Mouse (Mus musculus) forebrain, embryonic 14.5 days (tissue): ENCODE results near the gene Scfd1. TPM values are rescaled to one million over a fixed set of nuclear protein-coding genes. Genes with fewer than 3 reads are reported as not detected.

ENCODE experiments used
- ATAC-seq: fragments of 200-750 bp; cut with Nextera tagmentation; 2 replicates; pipeline ENCODE4 v1.8.0; 2017; ENCODE audit warnings: mild to moderate bottlenecking, moderate library complexity
- DNase-seq: peaks from one replicate; pipeline ENCODE4 v3.0.0-alpha.2; 2015; ENCODE audit warnings: low spot score
- H3K27ac ChIP-seq: fragments of 300-500 bp; sonication (generic); 2 replicates; pipeline ENCODE4 v1.5.1; 2014; ENCODE audit warnings: low read depth, mild to moderate bottlenecking, control low read depth, low read length, moderate library complexity
- H3K27me3 ChIP-seq: fragments of 300-500 bp; sonication (generic); replicated peaks from 2 replicates; pipeline ENCODE4 v1.6.1; 2014; ENCODE audit warnings: low read length, control low read depth, mixed read lengths; ENCODE audit not compliant: control insufficient read depth, insufficient read depth
- H3K36me3 ChIP-seq: fragments of 300-500 bp; sonication (generic); 2 replicates; pipeline ENCODE4 v1.6.1; 2014; ENCODE audit warnings: low read length, control low read depth; ENCODE audit not compliant: control insufficient read depth, insufficient read depth
- H3K4me1 ChIP-seq: fragments of 300-500 bp; sonication (generic); 2 replicates; pipeline ENCODE4 v1.6.1; 2014; ENCODE audit warnings: antibody characterized with exemption, low read length, control low read depth; ENCODE audit not compliant: control insufficient read depth, insufficient read depth
- H3K4me2 ChIP-seq: fragments of 300-500 bp; sonication (generic); 2 replicates; pipeline ENCODE4 v1.6.1; 2014; ENCODE audit warnings: mild to moderate bottlenecking, control low read depth, low read length
- H3K4me3 ChIP-seq: fragments of 300-500 bp; sonication (generic); 2 replicates; pipeline ENCODE4 v1.5.1; 2014; ENCODE audit warnings: low read depth, low read length, control low read depth
- H3K9ac ChIP-seq: fragments of 300-500 bp; sonication (generic); 2 replicates; pipeline ENCODE4 v1.6.1; 2014; ENCODE audit warnings: mild to moderate bottlenecking, low read length, control low read depth, moderate library complexity
- H3K9me3 ChIP-seq: fragments of 300-500 bp; sonication (generic); replicated peaks from 2 replicates; pipeline ENCODE4 v1.6.1; 2016; ENCODE audit warnings: low read length, control low read depth, mixed read lengths; ENCODE audit not compliant: control insufficient read depth
- WGBS: fragments of 180-500 bp; shearing (Covaris S2); extraction: QIAGEN DNeasy Blood & Tissue Kit; methylation state at CpG from one replicate; pipeline ENCODE4 v1.1.7; 2014; 5-methylcytosine and 5-hydroxymethylcytosine counted together
- polyA plus RNA-seq: library from polyadenylated mRNA; unstranded; fragments of >200 nt; fragmentation: Nextera tagmentation; extraction: Ambion mirVana; gene quantifications from 2 replicates; pipeline ENCODE4 v1.2.1, GENCODE M21; 2014

The Scfd1 gene
- polyA plus RNA-seq, result 66.0 and 68.3 TPM in 2 replicates

DNA sequence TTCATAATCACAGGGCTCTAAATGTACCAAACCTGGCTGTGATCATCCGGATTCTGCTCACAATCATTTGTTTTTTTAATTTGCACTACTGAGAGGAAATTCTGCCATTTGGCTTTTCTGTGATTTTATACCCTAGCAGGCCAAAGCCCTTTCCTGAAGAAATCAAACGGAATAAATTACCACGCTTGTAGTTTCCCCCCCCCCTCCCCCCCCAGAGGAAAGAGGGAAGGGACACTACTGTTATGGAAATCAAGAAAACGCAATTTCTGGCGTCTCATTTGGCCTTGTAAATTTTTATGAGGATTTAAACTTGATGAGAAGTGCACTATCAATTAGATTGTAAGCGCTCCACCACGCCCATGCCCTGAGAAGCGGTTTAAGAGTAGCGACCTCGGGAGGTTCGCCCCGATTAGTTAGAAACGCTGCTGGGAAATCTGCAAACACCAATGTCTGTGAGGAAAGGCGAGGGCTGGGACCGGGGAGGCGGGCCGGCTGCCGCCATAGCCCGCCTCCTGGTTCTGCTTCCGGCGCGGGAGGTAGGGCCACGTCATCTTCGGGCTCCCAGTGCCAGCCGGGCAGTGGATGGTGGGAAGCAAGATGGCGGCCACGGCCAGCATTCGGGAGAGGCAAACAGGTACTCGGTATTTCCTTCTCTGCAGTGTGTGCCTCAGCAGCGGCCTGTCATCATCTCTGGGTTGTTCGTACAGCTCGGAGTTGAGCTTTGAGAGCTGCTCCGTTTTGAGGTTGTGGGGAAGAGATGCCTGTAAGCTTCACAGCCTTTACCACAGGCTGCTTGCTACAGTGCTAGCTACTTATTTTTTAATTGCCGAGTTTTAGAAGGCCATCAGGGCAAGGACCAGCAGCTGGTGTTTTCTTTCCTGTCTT, at the start of gene Scfd1:
Gene Scfd1 (plus strand): TSS at position 508 of the 885 bp plus-strand sequence.
- peak within 1 kb of the TSS; percentile 82 for H3K9ac ChIP-seq
- H3K4me2 ChIP-seq, result peak within 1 kb of the TSS; percentile 71
- H3K36me3 ChIP-seq, result peaks cover 27% of the 10 kb centered on the region
- H3K4me1 ChIP-seq, result no peaks in the 10 kb centered on the region
- under 1% methylated on average over 34 of the region's 34 CpGs for WGBS
- peak within 1 kb of the TSS; percentile 83 for H3K27ac ChIP-seq
- peak; percentile 98 for DNase-seq
- no peaks in the 10 kb centered on the region for H3K27me3 ChIP-seq
- ATAC-seq, result peak; percentile 100
- H3K9me3 ChIP-seq, result no peaks in the 10 kb centered on the region
- H3K4me3 ChIP-seq, result peak within 1 kb of the TSS; percentile 73

DNA sequence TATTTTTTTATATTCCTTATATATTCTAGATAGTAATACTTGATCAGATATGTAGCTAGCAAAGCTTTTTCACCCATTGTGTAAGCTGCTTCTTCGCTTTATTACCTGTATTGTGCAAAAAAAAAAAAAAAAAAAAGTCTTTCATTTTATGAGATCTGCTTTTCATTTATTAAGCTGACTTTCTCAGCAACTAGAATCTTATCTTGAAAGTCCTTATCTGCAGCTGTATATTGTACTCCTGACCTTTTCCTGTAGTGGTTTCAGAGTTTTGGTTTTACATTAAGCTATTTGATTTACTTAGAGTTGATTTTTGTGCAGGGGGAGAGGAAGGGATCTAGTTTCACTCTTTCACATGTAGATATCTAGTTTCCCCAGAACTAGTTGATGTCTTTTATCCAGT, 40.3 kb upstream of the Scfd1 start:
- no peaks in the 10 kb centered on the region for H3K36me3 ChIP-seq
- no peaks in the 10 kb centered on the region for H3K27me3 ChIP-seq
- no peak overlapping the region for H3K9ac ChIP-seq
- ATAC-seq (no peak), DNase-seq (no peak)
- no peak overlapping the region for H3K27ac ChIP-seq
- H3K4me2 ChIP-seq, result no peak overlapping the region
- H3K4me1 ChIP-seq, result no peaks in the 10 kb centered on the region
- H3K9me3 ChIP-seq, result no peaks in the 10 kb centered on the region
- WGBS, result 84% methylated on average over 1 of the region's 1 CpGs
- H3K4me3 ChIP-seq, result no peak overlapping the region

DNA sequence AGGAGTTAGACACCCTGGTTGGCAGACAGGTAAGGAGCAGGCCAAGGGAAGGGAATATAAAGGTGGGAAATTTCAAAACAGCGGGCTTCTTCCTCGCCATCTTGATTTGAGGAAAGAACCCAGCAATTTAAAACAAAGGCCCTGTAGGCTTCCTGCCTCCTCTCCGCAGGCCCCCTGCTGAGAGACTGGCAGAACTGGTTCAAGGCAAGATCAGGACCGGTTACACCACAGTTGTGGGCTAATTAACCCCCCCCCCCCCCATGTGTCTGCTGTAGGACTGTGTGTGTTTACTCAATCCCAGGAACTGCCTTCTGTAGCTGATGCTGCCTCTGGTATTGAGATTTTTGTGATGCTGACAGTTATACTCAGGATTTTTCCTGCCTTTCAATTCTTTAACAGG, 31.2 kb upstream of the Scfd1 start:
- DNase-seq, result no peak
- no peaks in the 10 kb centered on the region for H3K9me3 ChIP-seq
- H3K36me3 ChIP-seq, result no peaks in the 10 kb centered on the region
- no peak overlapping the region for H3K9ac ChIP-seq
- ATAC-seq, result no peak
- no peak overlapping the region for H3K4me3 ChIP-seq
- H3K4me2 ChIP-seq, result no peak overlapping the region
- 29% methylated on average over 4 of the region's 4 CpGs for WGBS
- H3K27ac ChIP-seq, result no peak overlapping the region
- peaks cover 9% of the 10 kb centered on the region; the same call in 1 of the 2 replicates for H3K4me1 ChIP-seq
- H3K27me3 ChIP-seq, result no peaks in the 10 kb centered on the region

DNA sequence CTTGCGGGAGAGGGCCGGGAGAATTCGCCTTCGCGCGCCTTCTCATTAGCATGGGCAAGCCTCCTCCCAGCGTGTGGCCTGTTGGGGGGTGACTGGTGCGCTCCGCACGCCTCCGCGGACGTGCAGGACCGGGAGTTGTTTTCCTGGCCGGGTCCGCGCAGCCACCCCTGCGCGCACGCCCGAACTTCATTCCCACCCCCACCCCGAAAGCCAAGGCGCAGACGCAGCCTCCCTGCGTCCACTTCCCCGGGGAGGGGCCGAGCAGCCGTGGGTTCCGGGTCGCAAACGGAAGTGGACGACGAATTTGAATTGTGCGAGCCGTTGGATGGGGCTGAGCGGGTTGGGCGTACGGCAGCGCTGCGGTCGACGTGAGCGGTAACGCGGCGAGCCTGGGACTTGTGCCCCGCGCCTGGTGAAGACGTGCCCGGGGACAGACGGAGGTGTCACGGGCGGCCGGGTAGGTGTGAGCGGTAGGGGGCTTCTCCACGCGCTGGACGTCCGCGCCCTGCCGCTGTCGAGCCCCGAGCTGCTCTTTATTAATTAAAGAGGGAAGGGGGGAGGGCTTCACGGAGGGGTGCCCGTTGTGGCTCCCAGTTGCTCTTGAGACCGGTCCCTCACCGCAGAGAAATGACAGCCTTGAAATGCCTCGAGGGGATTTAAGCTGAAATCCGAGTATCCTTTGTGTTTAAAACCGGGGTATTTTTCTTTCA, 29.2 kb upstream of the Scfd1 start, which contains the start of gene G2e3:
Gene G2e3 (plus strand): TSS at position 74 of the 710 bp plus-strand sequence.
- DNase-seq, result peak; percentile 95
- H3K36me3 ChIP-seq, result peaks cover 15% of the 10 kb centered on the region
- no peaks in the 10 kb centered on the region for H3K27me3 ChIP-seq
- peak within 1 kb of the TSS; percentile 96 for H3K9ac ChIP-seq
- H3K4me1 ChIP-seq, result peaks cover 9% of the 10 kb centered on the region; the same call in 1 of the 2 replicates
- H3K9me3 ChIP-seq, result no peaks in the 10 kb centered on the region
- peak within 1 kb of the TSS; percentile 95 for H3K27ac ChIP-seq
- H3K4me2 ChIP-seq, result peak within 1 kb of the TSS; percentile 65
- peak; percentile 97 for ATAC-seq
- under 1% methylated on average over 70 of the region's 70 CpGs for WGBS
- H3K4me3 ChIP-seq, result peak within 1 kb of the TSS; percentile 86

DNA sequence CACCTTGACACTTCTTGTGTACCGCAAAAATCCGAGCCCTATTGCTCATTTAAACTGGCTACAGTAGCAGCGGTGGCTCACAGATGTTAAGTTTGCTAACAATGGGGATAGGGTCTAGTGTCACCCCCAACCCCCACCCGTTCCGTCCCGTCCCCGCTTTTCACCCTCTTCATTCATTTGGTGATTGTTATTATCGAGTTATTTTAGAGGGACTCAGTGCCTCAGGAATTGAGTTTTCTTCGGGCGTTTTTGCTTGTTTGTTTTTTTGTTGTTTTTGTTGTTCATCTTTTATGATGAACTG, 28.7 kb upstream of the Scfd1 start:
- Histone ChIP-seq H3K4me3 (peak overlapping the region; percentile 86), H3K9me3 (no peaks in the 10 kb centered on the region), H3K27me3 (no peaks in the 10 kb centered on the region), H3K9ac (peak overlapping the region; percentile 96), H3K4me1 (peaks cover 9% of the 10 kb centered on the region; the same call in 1 of the 2 replicates), H3K4me2 (peak overlapping the region; percentile 65), H3K36me3 (peaks cover 20% of the 10 kb centered on the region), H3K27ac (peak overlapping the region; percentile 95)
- DNase-seq (no peak), ATAC-seq (peak; percentile 49)
- under 1% methylated on average over 10 of the region's 10 CpGs for WGBS

DNA sequence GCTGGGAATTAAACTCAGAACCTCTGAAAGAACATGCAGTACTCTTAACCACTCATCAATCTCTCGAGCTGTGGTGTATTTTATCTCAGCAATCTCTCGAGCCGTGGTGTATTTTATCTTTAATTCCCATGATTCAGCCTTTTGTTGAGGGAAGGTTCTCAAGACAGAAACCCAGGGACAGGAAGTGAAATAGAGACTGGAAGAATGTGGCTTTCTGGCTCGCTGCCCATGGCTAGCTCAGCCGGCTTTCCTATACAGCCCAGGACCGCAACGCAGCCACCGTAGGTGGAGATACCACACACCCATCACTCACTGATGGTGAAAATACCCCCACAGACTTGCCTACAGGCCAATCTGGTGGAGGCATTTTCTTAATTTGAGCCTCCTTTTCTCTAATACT, 22.0 kb upstream of the Scfd1 start:
- no peak for ATAC-seq
- WGBS, result 87% methylated on average over 8 of the region's 8 CpGs
- peaks cover 74% of the 10 kb centered on the region for H3K36me3 ChIP-seq

DNA sequence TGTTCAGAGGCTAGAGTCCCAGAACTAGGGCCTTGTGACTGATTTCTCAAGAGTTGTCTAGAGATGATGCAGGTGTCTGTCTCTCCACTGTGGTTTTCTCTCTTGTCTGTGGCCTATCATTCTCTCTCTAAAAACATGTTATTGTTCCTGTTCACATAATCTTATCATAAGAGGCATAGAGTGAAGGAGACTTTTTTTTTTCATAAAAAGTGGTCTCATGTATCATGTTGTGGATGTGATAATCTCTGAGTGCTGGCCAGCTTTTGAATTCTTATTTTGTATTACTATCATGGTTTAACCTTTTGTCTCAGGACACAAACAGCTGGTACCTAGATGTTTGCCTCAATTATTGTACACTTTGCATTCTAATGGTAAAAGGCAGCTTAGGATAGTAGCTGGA, 16.0 kb upstream of the Scfd1 start:
- Histone ChIP-seq H3K36me3 (peaks cover 80% of the 10 kb centered on the region), H3K4me1 (no peaks in the 10 kb centered on the region)
- no peak for DNase-seq

More for the DNA sequence above, 22.0 kb upstream of the Scfd1 start:
- DNase-seq, result no peak
- H3K9me3 ChIP-seq, result no peaks in the 10 kb centered on the region
- H3K4me1 ChIP-seq, result peaks cover 5% of the 10 kb centered on the region; the same call in 1 of the 2 replicates
- no peak overlapping the region for H3K27ac ChIP-seq
- H3K9ac ChIP-seq, result no peak overlapping the region
- no peak overlapping the region for H3K4me3 ChIP-seq
- H3K4me2 ChIP-seq, result no peak overlapping the region
- no peaks in the 10 kb centered on the region for H3K27me3 ChIP-seq

DNA sequence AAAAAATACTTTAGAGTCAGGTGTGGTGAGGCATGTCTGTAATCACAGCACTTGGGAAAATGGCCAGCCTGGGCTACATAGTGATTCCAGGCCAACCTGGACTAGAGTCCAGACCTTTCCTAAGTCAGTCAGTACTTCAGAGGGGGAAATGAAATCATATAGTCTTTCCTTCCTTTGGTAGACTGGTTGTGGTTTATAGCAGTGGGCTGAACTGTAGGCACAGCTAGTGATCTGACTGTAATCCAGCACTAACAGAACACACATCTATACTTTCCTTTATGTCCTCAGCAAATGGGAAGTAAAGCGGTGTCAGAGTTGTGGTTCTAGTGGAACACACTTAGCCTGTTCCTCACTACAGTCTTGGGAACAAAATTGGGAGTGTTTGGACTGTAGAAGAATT, 14.4 kb upstream of the Scfd1 start:
- H3K4me3 ChIP-seq, result no peak overlapping the region

More for the DNA sequence above, 16.0 kb upstream of the Scfd1 start:
- no peak overlapping the region for H3K4me3 ChIP-seq
- no peaks in the 10 kb centered on the region for H3K9me3 ChIP-seq
- no peak overlapping the region for H3K27ac ChIP-seq
- ATAC-seq, result no peak
- no peaks in the 10 kb centered on the region for H3K27me3 ChIP-seq
- no peak overlapping the region for H3K4me2 ChIP-seq
- no peak overlapping the region for H3K9ac ChIP-seq

DNA sequence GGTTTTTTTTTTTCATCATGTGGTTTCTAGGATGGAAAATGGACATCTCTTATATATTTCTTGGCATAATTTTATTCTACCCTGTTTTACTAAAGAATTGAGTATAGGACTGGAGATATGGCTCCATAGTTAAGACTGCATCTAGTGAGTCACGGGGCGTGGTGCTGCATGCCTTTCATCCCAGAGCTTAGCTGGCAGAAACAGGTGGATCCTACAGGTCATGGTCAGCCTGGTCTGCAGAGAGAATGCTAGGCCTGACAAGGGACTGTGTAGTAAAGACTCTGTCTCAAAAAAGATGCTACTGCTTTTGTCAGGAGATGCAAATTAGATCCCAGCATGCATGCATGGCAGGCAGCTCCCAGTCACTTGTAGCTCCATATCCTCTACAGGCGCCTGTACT, 8.8 kb upstream of the Scfd1 start:
- Histone ChIP-seq H3K4me1 (no peaks in the 10 kb centered on the region), H3K27ac (no peak overlapping the region), H3K27me3 (no peaks in the 10 kb centered on the region), H3K36me3 (peaks cover 71% of the 10 kb centered on the region), H3K4me3 (no peak overlapping the region), H3K9ac (no peak overlapping the region), H3K9me3 (no peaks in the 10 kb centered on the region), H3K4me2 (no peak overlapping the region)
- DNase-seq, result no peak
- 97% methylated on average over 3 of the region's 3 CpGs for WGBS
- no peak for ATAC-seq

More for the DNA sequence above, 14.4 kb upstream of the Scfd1 start:
- Histone ChIP-seq H3K27ac (no peak overlapping the region), H3K36me3 (peaks cover 83% of the 10 kb centered on the region), H3K4me1 (no peaks in the 10 kb centered on the region), H3K27me3 (no peaks in the 10 kb centered on the region), H3K4me2 (no peak overlapping the region), H3K9ac (no peak overlapping the region), H3K9me3 (no peaks in the 10 kb centered on the region)
- DNase-seq (no peak), ATAC-seq (no peak)
- WGBS, result 94% methylated on average over 1 of the region's 1 CpGs
